In the genomic region with DNA sequence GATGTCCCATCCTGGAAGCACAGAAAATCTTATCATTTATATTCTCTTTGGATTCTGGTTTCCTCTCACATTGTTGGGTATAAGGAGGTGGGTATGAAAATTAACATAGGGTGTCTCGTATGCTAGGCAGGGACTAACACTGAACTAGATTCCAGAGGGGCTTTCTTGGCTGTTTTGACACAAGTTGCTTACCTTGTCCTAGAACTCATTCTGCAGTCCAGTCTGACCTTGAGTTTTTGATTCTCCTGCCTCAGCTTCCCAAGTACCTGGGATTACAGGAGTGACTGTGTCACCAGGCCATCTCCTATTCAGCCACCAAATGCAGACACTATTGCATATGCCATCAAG, we compare ENCODE assay signal across 9 mouse cellular contexts. TPM values are rescaled to one million over a fixed set of nuclear protein-coding genes. Genes with fewer than 3 reads are reported as not detected.
A peak's percentile ranks its signal among the peaks of the same experiment; 100 is the strongest.
DNase-seq lines count a peak whose midpoint lies in the region; ATAC-seq and TF ChIP-seq lines count a peak whose summit lies in the region.
"Had no signal": no experiment of that assay in that cellular context is flagged by ENCODE, and none has a peak within 500 bp of the region (broad histone marks: within the 10 kb centered on the region; RNA-seq: fewer than 3 reads in every experiment).

No protein-coding gene starts in this region.

- peak overlapping the region; percentile 87 for H3K4me2 ChIP-seq in heart, embryonic 13.5 days
- H3K4me2 ChIP-seq in lung, embryonic 16.5 days (ENCODE audit: low read depth, low read length) = peak overlapping the region; percentile 72
- peak overlapping the region; percentile 75; the same call in 1 of the 2 replicates for H3K4me2 ChIP-seq in forebrain, postnatal 0 days (ENCODE audit: low read depth)
- peak overlapping the region; percentile 82 for H3K4me2 ChIP-seq in stomach, embryonic 15.5 days

- DNase-seq in heart, postnatal 25 days (ENCODE audit: low spot score) = no peak
- no peak for DNase-seq in lung, adult 2 months
- DNase-seq in forebrain, postnatal 0 days = no peak
- DNase-seq in left cerebral cortex, adult 9 months (ENCODE audit: low spot score in 2 of 2) = no peak
- no peak for DNase-seq in thymus, postnatal 36 days
- DNase-seq: right cerebral cortex, postnatal 25 days had no signal

- H3K4me1 ChIP-seq in heart, embryonic 13.5 days = peaks cover 39% of the 10 kb centered on the region
- H3K4me1 ChIP-seq in lung, embryonic 16.5 days (replicated peaks; ENCODE audit: control insufficient read depth, insufficient read depth, low read length) = peaks cover 25% of the 10 kb centered on the region
- peaks cover 6% of the 10 kb centered on the region for H3K4me1 ChIP-seq in lung, adult 2 months (ENCODE audit: control insufficient read depth, insufficient read depth, low read length)
- H3K4me1 ChIP-seq in forebrain, postnatal 0 days (ENCODE audit: insufficient read depth) = no peaks in the 10 kb centered on the region
- peaks cover 19% of the 10 kb centered on the region for H3K4me1 ChIP-seq in stomach, embryonic 15.5 days

- no peaks in the 10 kb centered on the region for H3K9me3 ChIP-seq in heart, embryonic 13.5 days
- H3K9me3 ChIP-seq in lung, embryonic 16.5 days (ENCODE audit: control insufficient read depth, low read length) = no peaks in the 10 kb centered on the region
- H3K9me3 ChIP-seq in forebrain, postnatal 0 days (ENCODE audit: low read length) = no peaks in the 10 kb centered on the region
- H3K9me3 ChIP-seq in stomach, embryonic 15.5 days = no peaks in the 10 kb centered on the region

- H3K27me3 ChIP-seq in heart, embryonic 13.5 days (replicated peaks) = peaks cover 96% of the 10 kb centered on the region
- peaks cover 57% of the 10 kb centered on the region for H3K27me3 ChIP-seq in lung, embryonic 16.5 days (ENCODE audit: control insufficient read depth, insufficient read depth, low read depth, low read length)
- peaks cover 31% of the 10 kb centered on the region for H3K27me3 ChIP-seq in forebrain, postnatal 0 days (ENCODE audit: insufficient read depth, low read length)
- H3K27me3 ChIP-seq in stomach, embryonic 15.5 days (replicated peaks) = peaks cover 19% of the 10 kb centered on the region

- no peak for TF ChIP-seq POLR2A in lung, adult 2 months (IDR thresholded peaks at IDR 0.05; ENCODE audit: borderline replicate concordance, extremely low read depth, low read depth, low read length)

- peak overlapping the region; percentile 65 for H3K4me3 ChIP-seq in heart, embryonic 13.5 days
- peak overlapping the region; percentile 61; the same call in 1 of the 2 replicates for H3K4me3 ChIP-seq in lung, embryonic 16.5 days (ENCODE audit: low read length)
- H3K4me3 ChIP-seq in lung, adult 2 months (replicated peaks; ENCODE audit: extremely low read depth, low read depth, low read length) = no peak overlapping the region
- H3K4me3 ChIP-seq in forebrain, postnatal 0 days (ENCODE audit: low read depth, low read length) = peak overlapping the region; percentile 39; the same call in 1 of the 2 replicates
- H3K4me3 ChIP-seq in stomach, embryonic 15.5 days (replicated peaks) = peak overlapping the region; percentile 49

- TF ChIP-seq CTCF in lung, adult 2 months (IDR thresholded peaks at IDR 0.05; ENCODE audit: insufficient read depth, low read length) = no peak
- TF ChIP-seq CTCF in forebrain, postnatal 0 days (IDR thresholded peaks at IDR 0.05; ENCODE audit: low read depth) = no peak

- intact Hi-C loops in heart, postnatal 25 days (cut with DNase I) = no loop called here

- WGBS in heart, embryonic 13.5 days = 70% methylated on average over 1 of the region's 1 CpGs
- WGBS in lung, embryonic 16.5 days = 72% methylated on average over 1 of the region's 1 CpGs
- 89% methylated on average over 1 of the region's 1 CpGs for WGBS in lung, adult 2 months
- WGBS in forebrain, postnatal 0 days = 80% methylated on average over 1 of the region's 1 CpGs
- WGBS in stomach, embryonic 15.5 days = 83% methylated on average over 1 of the region's 1 CpGs

- H3K9ac ChIP-seq in heart, embryonic 13.5 days = peak overlapping the region; percentile 85; the same call in 1 of the 2 replicates
- H3K9ac ChIP-seq in lung, embryonic 16.5 days (ENCODE audit: low read length) = no peak overlapping the region
- H3K9ac ChIP-seq in forebrain, postnatal 0 days = no peak overlapping the region
- no peak overlapping the region for H3K9ac ChIP-seq in stomach, embryonic 15.5 days

- H3K27ac ChIP-seq in heart, embryonic 13.5 days (replicated peaks) = 0 out of 2 replicates have a peak overlapping the region, but pooled peaks have one; percentile 68
- no peak overlapping the region for H3K27ac ChIP-seq in lung, embryonic 16.5 days (ENCODE audit: low read length)
- no peak overlapping the region for H3K27ac ChIP-seq in forebrain, postnatal 0 days (ENCODE audit: low read depth, low read length)
- H3K27ac ChIP-seq in stomach, embryonic 15.5 days = peak overlapping the region; percentile 82; the same call in 1 of the 2 replicates

- ATAC-seq in heart, embryonic 13.5 days (ENCODE audit: extremely low read depth, insufficient number of reproducible peaks, low FRiP score, low TSS enrichment) = no peak
- ATAC-seq in lung, embryonic 16.5 days (ENCODE audit: low read depth) = no peak
- ATAC-seq in forebrain, postnatal 0 days = no peak
- no peak for ATAC-seq in stomach, embryonic 15.5 days (ENCODE audit: insufficient read depth, low FRiP score, low read depth)

- no peaks in the 10 kb centered on the region for H3K36me3 ChIP-seq in heart, embryonic 13.5 days
- H3K36me3 ChIP-seq in lung, embryonic 16.5 days (ENCODE audit: control insufficient read depth, insufficient read depth, low read length) = no peaks in the 10 kb centered on the region
- no peaks in the 10 kb centered on the region for H3K36me3 ChIP-seq in forebrain, postnatal 0 days (ENCODE audit: insufficient read depth)
- H3K36me3 ChIP-seq in stomach, embryonic 15.5 days = no peaks in the 10 kb centered on the region

RNA-seq across cellular contexts. Expression of gene Mt1, which starts 1.7 kb away (rescaled TPM):
- 230 and 374 TPM in 2 replicates for polyA plus RNA-seq in heart, embryonic 13.5 days (2015; fragmentation: Nextera tagmentation; extraction: Ambion mirVana)
- 100 to 1,000 TPM; 270 to 370 TPM for total RNA-seq in heart, postnatal 25 days (2021)
- polyA plus RNA-seq in lung, embryonic 16.5 days (2015; fragmentation: Nextera tagmentation; extraction: Ambion mirVana) = 219 and 314 TPM in 2 replicates
- polyA plus RNA-seq in lung, adult 2 months (2012; rRNA removed) = 417 and 493 TPM in 2 replicates
- 205 and 418 TPM in 2 replicates for total RNA-seq in forebrain, postnatal 0 days (2014; rRNA removed)
- polyA plus RNA-seq in forebrain, postnatal 0 days (2015; fragmentation: Nextera tagmentation; extraction: Ambion mirVana) = 386 and 411 TPM in 2 replicates
- polyA plus RNA-seq in stomach, embryonic 15.5 days (2015; fragmentation: Nextera tagmentation; extraction: Ambion mirVana) = 1,735 and 2,224 TPM in 2 replicates

RNA-seq across cellular contexts. Expression of gene Mt2, which starts 8.1 kb away (rescaled TPM):
- polyA plus RNA-seq in heart, embryonic 13.5 days (2015; fragmentation: Nextera tagmentation; extraction: Ambion mirVana) = 27.9 and 61.6 TPM in 2 replicates
- total RNA-seq in heart, postnatal 25 days (2021) = 100 to 1,000 TPM in 1 of 2 experiments, 10 to 100 TPM in 1; 47.6 to 115 TPM
- polyA plus RNA-seq in lung, embryonic 16.5 days (2015; fragmentation: Nextera tagmentation; extraction: Ambion mirVana) = 40.6 and 63.7 TPM in 2 replicates
- polyA plus RNA-seq in lung, adult 2 months (2012; rRNA removed) = 32.2 and 56.0 TPM in 2 replicates
- total RNA-seq in forebrain, postnatal 0 days (2014; rRNA removed) = 36.4 and 88.1 TPM in 2 replicates
- 139 and 143 TPM in 2 replicates for polyA plus RNA-seq in forebrain, postnatal 0 days (2015; fragmentation: Nextera tagmentation; extraction: Ambion mirVana)
- 478 and 643 TPM in 2 replicates for polyA plus RNA-seq in stomach, embryonic 15.5 days (2015; fragmentation: Nextera tagmentation; extraction: Ambion mirVana)

RNA-seq across cellular contexts. Expression of gene Mt3, which starts 28.1 kb away (rescaled TPM):
- 36.5 and 47.5 TPM in 2 replicates for polyA plus RNA-seq in heart, embryonic 13.5 days (2015; fragmentation: Nextera tagmentation; extraction: Ambion mirVana)
- 1 to 10 TPM; 3.2 to 5.6 TPM for total RNA-seq in heart, postnatal 25 days (2021)
- polyA plus RNA-seq in lung, embryonic 16.5 days (2015; fragmentation: Nextera tagmentation; extraction: Ambion mirVana) = 6.3 and 7.7 TPM in 2 replicates
- polyA plus RNA-seq in lung, adult 2 months (2012; rRNA removed) = 1.4 and 1.6 TPM in 2 replicates
- 151 and 445 TPM in 2 replicates for total RNA-seq in forebrain, postnatal 0 days (2014; rRNA removed)
- 316 and 341 TPM in 2 replicates for polyA plus RNA-seq in forebrain, postnatal 0 days (2015; fragmentation: Nextera tagmentation; extraction: Ambion mirVana)
- 3.6 and 5.3 TPM in 2 replicates for polyA plus RNA-seq in stomach, embryonic 15.5 days (2015; fragmentation: Nextera tagmentation; extraction: Ambion mirVana)

RNA-seq across cellular contexts. Expression of gene Nup93, which starts 33.8 kb away (rescaled TPM):
- polyA plus RNA-seq in heart, embryonic 13.5 days (2015; fragmentation: Nextera tagmentation; extraction: Ambion mirVana) = 58.0 and 65.9 TPM in 2 replicates
- total RNA-seq in heart, postnatal 25 days (2021) = 10 to 100 TPM; 15.3 to 15.5 TPM
- 80.2 and 86.2 TPM in 2 replicates for polyA plus RNA-seq in lung, embryonic 16.5 days (2015; fragmentation: Nextera tagmentation; extraction: Ambion mirVana)
- 10.7 and 15.9 TPM in 2 replicates for polyA plus RNA-seq in lung, adult 2 months (2012; rRNA removed)
- total RNA-seq in forebrain, postnatal 0 days (2014; rRNA removed) = 43.7 and 44.5 TPM in 2 replicates
- 31.4 and 36.7 TPM in 2 replicates for polyA plus RNA-seq in forebrain, postnatal 0 days (2015; fragmentation: Nextera tagmentation; extraction: Ambion mirVana)
- polyA plus RNA-seq in stomach, embryonic 15.5 days (2015; fragmentation: Nextera tagmentation; extraction: Ambion mirVana) = 66.1 and 77.3 TPM in 2 replicates

RNA-seq across cellular contexts. Expression of gene Mt4, which starts 43.5 kb away (rescaled TPM):
- polyA plus RNA-seq in heart, embryonic 13.5 days (2015; fragmentation: Nextera tagmentation; extraction: Ambion mirVana) = not detected in 2 replicates
- not detected for total RNA-seq in heart, postnatal 25 days (2021)
- 0.64 TPM in 1 of 2 replicates, not detected in the other for polyA plus RNA-seq in lung, embryonic 16.5 days (2015; fragmentation: Nextera tagmentation; extraction: Ambion mirVana)
- polyA plus RNA-seq in lung, adult 2 months (2012; rRNA removed) = 935 TPM in 1 of 2 replicates, not detected in the other
- not detected in 2 replicates for total RNA-seq in forebrain, postnatal 0 days (2014; rRNA removed)
- polyA plus RNA-seq in forebrain, postnatal 0 days (2015; fragmentation: Nextera tagmentation; extraction: Ambion mirVana) = not detected in 2 replicates
- polyA plus RNA-seq in stomach, embryonic 15.5 days (2015; fragmentation: Nextera tagmentation; extraction: Ambion mirVana) = 0.66 and 0.92 TPM in 2 replicates

Comparison
In these comparisons a context has a peak if more than half of its experiments do, and no peak if none do; other contexts are left out.
1. H3K27ac ChIP-seq: peak in heart, embryonic 13.5 days (single experiment) and stomach, embryonic 15.5 days (single experiment); none in lung, embryonic 16.5 days (single experiment) and forebrain, postnatal 0 days (single experiment).
2. Peak in every context shown above with its lines, with median percentiles within 50 percentile points of each other: H3K4me2 ChIP-seq.